Mouse (Mus musculus) ovary, adult 2 months (tissue): Measurements from ENCODE around the gene Olfr215. TPM values are rescaled to one million over a fixed set of nuclear protein-coding genes. Genes with fewer than 3 reads are reported as not detected.

Experiments
- polyA plus RNA-seq: library from polyadenylated mRNA; depleted of rRNA; stranded (reverse); fragments of >200 nt; gene quantifications from 2 replicates; pipeline ENCODE4 v1.2.3, GENCODE M21; 2012; rRNA removed

Olfr215 gene
- not detected in 2 replicates for polyA plus RNA-seq

GRCm38 (mm10) chr6:116584095-116584494 lies at the start of gene Olfr215:
Gene Olfr215, minus strand, starts transcription at chr6:116584195.

GRCm38 (mm10) chr6:116628539-116629171 lies 44.7 kb upstream of the Olfr215 start, which contains the start of gene Zfp422:
Gene Zfp422, minus strand, starts transcription at chr6:116628999.

GRCm38 (mm10) chr6:116553935-116554334 lies 30.1 kb downstream of the Olfr215 start, which contains the start of gene Olfr214:
Gene Olfr214, plus strand, starts transcription at chr6:116554235.

GRCm38 (mm10) chr6:116550841-116551240 lies 33.2 kb downstream of the Olfr215 start, which contains the start of gene Gm5580:
Gene Gm5580, plus strand, starts transcription at chr6:116551141.

GRCm38 (mm10) chr6:116538156-116538555 lies 45.8 kb downstream of the Olfr215 start, which contains the start of gene Olfr213:
Gene Olfr213, plus strand, starts transcription at chr6:116538456.

Other genes with a start within 250 kb of the Olfr215 start
- gene March8, start 246.2 kb downstream of the Olfr215 start, polyA plus RNA-seq = 95.6 and 99.6 TPM in 2 replicates
- gene Alox5, start 123.0 kb downstream of the Olfr215 start, polyA plus RNA-seq = 1.1 and 1.4 TPM in 2 replicates
- not detected in 2 replicates for gene Olfr211, start 95.1 kb downstream of the Olfr215 start, polyA plus RNA-seq
- gene Olfr212, start 77.7 kb downstream of the Olfr215 start, polyA plus RNA-seq = not detected in 2 replicates
- gene Olfr213, start 45.7 kb downstream of the Olfr215 start, polyA plus RNA-seq = not detected in 2 replicates
- gene Gm5580, start 33.1 kb downstream of the Olfr215 start, polyA plus RNA-seq = 0.21 TPM in 1 of 2 replicates, not detected in the other
- 0.14 TPM in 1 of 2 replicates, not detected in the other for gene Olfr214, start 30.0 kb downstream of the Olfr215 start, polyA plus RNA-seq
- 13.7 and 13.9 TPM in 2 replicates for gene Zfp422, start 44.8 kb upstream of the Olfr215 start, polyA plus RNA-seq
- gene Depp1, start 66.4 kb upstream of the Olfr215 start, polyA plus RNA-seq = 7.2 and 12.3 TPM in 2 replicates
- gene Rassf4, start 89.8 kb upstream of the Olfr215 start, polyA plus RNA-seq = 8.3 and 11.6 TPM in 2 replicates
- gene Tmem72, start 132.7 kb upstream of the Olfr215 start, polyA plus RNA-seq = 0.83 and 1.0 TPM in 2 replicates